Mouse (Mus musculus) liver, embryonic 13.5 days (tissue): ENCODE data around the gene Pank2. TPM values are rescaled to one million over a fixed set of nuclear protein-coding genes. Genes with fewer than 3 reads are reported as not detected.
"Not testable (repeated sequence)": the region's sequence is repeated elsewhere in the genome, so short reads cannot be mapped to it uniquely, and the experiment has no call there.

Experiments used
- ATAC-seq: fragments of 200-750 bp; cut with Nextera tagmentation; 2 replicates; pipeline ENCODE4 v1.8.0; 2017; ENCODE audit warnings: low read depth, mild to moderate bottlenecking, moderate number of reproducible peaks, moderate library complexity
- DNase-seq: peaks from one replicate; pipeline ENCODE4 v3.0.0; 2022
- H3K27ac ChIP-seq: fragments of 300-500 bp; sonication (generic); 2 replicates; pipeline ENCODE4 v1.5.1; 2015; ENCODE audit warnings: moderate library complexity, mild to moderate bottlenecking, inconsistent platforms
- H3K27me3 ChIP-seq: fragments of 300-500 bp; sonication (generic); 2 replicates; pipeline ENCODE4 v1.6.1; 2015; ENCODE audit warnings: mild to moderate bottlenecking, inconsistent platforms
- H3K36me3 ChIP-seq: fragments of 300-500 bp; sonication (generic); 2 replicates; pipeline ENCODE4 v1.6.1; 2015; ENCODE audit warnings: mild to moderate bottlenecking, inconsistent platforms
- H3K4me1 ChIP-seq: fragments of 300-500 bp; sonication (generic); replicated peaks from 2 replicates; pipeline ENCODE4 v1.6.1; 2015; ENCODE audit warnings: inconsistent platforms
- H3K4me2 ChIP-seq: fragments of 300-500 bp; sonication (generic); 2 replicates; pipeline ENCODE4 v1.6.1; 2015; ENCODE audit warnings: inconsistent platforms, mild to moderate bottlenecking, moderate library complexity
- H3K4me3 ChIP-seq: fragments of 300-500 bp; sonication (generic); replicated peaks from 2 replicates; pipeline ENCODE4 v1.5.1; 2015; ENCODE audit warnings: mild to moderate bottlenecking, inconsistent platforms
- H3K9ac ChIP-seq: fragments of 300-500 bp; sonication (generic); 2 replicates; pipeline ENCODE4 v1.6.1; 2015; ENCODE audit warnings: mild to moderate bottlenecking, inconsistent platforms
- H3K9me3 ChIP-seq: fragments of 300-500 bp; sonication (generic); replicated peaks from 2 replicates; pipeline ENCODE4 v1.6.1; 2016; ENCODE audit warnings: inconsistent platforms
- WGBS: fragments of 180-500 bp; shearing (Covaris S2); methylation state at CpG from one replicate; pipeline ENCODE4 v1.1.7; 2015; ENCODE audit not compliant: insufficient replicate concordance; 5-methylcytosine and 5-hydroxymethylcytosine counted together
- polyA plus RNA-seq: library from polyadenylated mRNA; unstranded; fragments of >200 nt; fragmentation: Nextera tagmentation; extraction: Ambion mirVana; gene quantifications from 2 replicates; pipeline ENCODE4 v1.2.1, GENCODE M21; 2015

Gene Pank2
- polyA plus RNA-seq, result 21.9 and 27.8 TPM in 2 replicates

GRCm38 (mm10) chr2:131262213-131262672, at the start of gene Pank2:
Pank2 (plus strand) TSS chr2:131262495.
- no peaks in the 10 kb centered on the region for H3K36me3 ChIP-seq
- peak within 1 kb of the TSS; percentile 97 for H3K9ac ChIP-seq
- ATAC-seq (peak; percentile 93), DNase-seq (peak; percentile 96)
- peak within 1 kb of the TSS; percentile 84 for H3K4me3 ChIP-seq
- peak within 1 kb of the TSS; percentile 99 for H3K27ac ChIP-seq
- peaks cover 74% of the 10 kb centered on the region for H3K4me1 ChIP-seq
- no peaks in the 10 kb centered on the region for H3K9me3 ChIP-seq
- no peaks in the 10 kb centered on the region for H3K27me3 ChIP-seq
- H3K4me2 ChIP-seq, result peak within 1 kb of the TSS; percentile 80
- WGBS, result under 1% methylated on average over 49 of the region's 49 CpGs

- peak overlapping the region; percentile 73 for H3K9ac ChIP-seq
- peak; percentile 72 for DNase-seq
- WGBS, result 39% methylated on average over 7 of the region's 7 CpGs
- peaks cover 19% of the 10 kb centered on the region for H3K36me3 ChIP-seq
- peak overlapping the region; percentile 63 for H3K4me2 ChIP-seq
- H3K4me3 ChIP-seq, result peak overlapping the region; percentile 39
- H3K4me1 ChIP-seq, result peaks cover 88% of the 10 kb centered on the region
- no peaks in the 10 kb centered on the region for H3K9me3 ChIP-seq
- ATAC-seq, result peak; percentile 73
- H3K27me3 ChIP-seq, result no peaks in the 10 kb centered on the region
- H3K27ac ChIP-seq, result peak overlapping the region; percentile 96
These were observed 48.5 kb upstream of the Pank2 start for GRCm38 (mm10) chr2:131213773-131214172.

GRCm38 (mm10) chr2:131215941-131216858, 46.1 kb upstream of the Pank2 start:
- no peaks in the 10 kb centered on the region for H3K9me3 ChIP-seq
- DNase-seq, result no peak
- peak overlapping the region; percentile 2; the same call in 1 of the 2 replicates for H3K9ac ChIP-seq
- peak overlapping the region; percentile 96 for H3K27ac ChIP-seq
- no peak overlapping the region for H3K4me2 ChIP-seq
- peaks cover 82% of the 10 kb centered on the region for H3K4me1 ChIP-seq
- H3K27me3 ChIP-seq, result no peaks in the 10 kb centered on the region
- 82% methylated on average over 7 of the region's 7 CpGs for WGBS
- peaks cover 19% of the 10 kb centered on the region for H3K36me3 ChIP-seq
- H3K4me3 ChIP-seq, result no peak overlapping the region
- no peak for ATAC-seq

DNA sequence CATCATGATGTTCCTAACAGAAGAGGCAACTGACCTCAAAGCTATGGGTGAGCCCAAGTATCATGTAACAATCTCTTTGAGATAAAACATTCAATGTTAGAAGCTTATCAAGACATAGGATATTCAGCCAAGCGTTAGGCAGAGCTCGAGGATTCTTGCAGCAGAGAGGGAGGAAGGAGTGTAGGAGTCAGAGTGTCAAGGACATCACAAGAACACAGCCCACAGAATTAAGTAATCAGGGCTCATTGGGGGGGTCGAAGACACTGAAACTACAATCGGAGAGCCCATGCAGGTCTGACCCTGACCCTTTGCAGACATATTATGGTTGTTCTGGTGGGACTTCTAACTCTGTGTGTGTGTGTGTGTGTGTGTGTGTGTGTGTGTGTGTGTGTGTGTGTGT, 42.3 kb upstream of the Pank2 start:
- peaks cover 83% of the 10 kb centered on the region for H3K4me1 ChIP-seq
- H3K36me3 ChIP-seq, result no peaks in the 10 kb centered on the region
- ATAC-seq (no peak), DNase-seq (no peak)
- H3K9ac ChIP-seq, result no peak overlapping the region
- no peak overlapping the region for H3K4me2 ChIP-seq
- H3K27me3 ChIP-seq, result no peaks in the 10 kb centered on the region
- H3K9me3 ChIP-seq, result no peaks in the 10 kb centered on the region
- peak overlapping the region; percentile 64; the same call in 1 of the 2 replicates for H3K27ac ChIP-seq
- WGBS, result 46% methylated on average over 4 of the region's 4 CpGs
- no peak overlapping the region for H3K4me3 ChIP-seq

DNA sequence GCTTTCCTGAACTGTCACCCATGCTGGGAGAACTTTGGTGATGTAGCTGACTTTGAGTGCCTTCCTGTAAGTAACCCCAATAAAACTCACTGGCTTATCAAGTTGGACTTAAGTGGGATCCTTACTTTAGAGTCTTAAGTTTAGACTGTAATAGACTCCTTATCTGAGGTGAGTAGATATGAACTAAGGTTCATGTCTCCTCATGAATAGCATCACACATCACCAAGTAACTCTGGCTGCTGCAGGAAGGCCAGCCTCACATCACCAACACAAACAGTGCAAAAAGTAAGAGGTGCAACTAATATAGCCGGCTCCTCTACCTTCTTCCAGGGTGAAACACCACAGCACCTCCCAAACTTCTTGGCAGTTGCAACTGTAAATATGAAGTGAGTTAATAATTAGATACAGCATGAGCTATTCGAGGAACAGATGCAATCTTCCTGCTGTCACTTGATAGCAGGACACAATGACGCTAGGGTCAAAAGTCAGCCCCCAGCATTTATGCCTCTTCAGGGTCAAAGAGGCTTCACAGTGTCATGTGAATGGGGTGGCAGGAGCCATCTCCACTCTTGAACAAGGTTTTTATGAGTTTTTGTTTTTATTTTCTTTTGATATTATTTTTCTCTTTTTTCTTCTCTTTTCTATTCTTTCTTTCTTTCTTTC, 40.3 kb upstream of the Pank2 start:
- Histone ChIP-seq H3K36me3 (no peaks in the 10 kb centered on the region), H3K4me2 (peak overlapping the region; percentile 50), H3K9me3 (no peaks in the 10 kb centered on the region), H3K27ac (peak overlapping the region; percentile 98), H3K4me1 (peaks cover 82% of the 10 kb centered on the region), H3K4me3 (no peak overlapping the region), H3K9ac (peak overlapping the region; percentile 71), H3K27me3 (no peaks in the 10 kb centered on the region)
- 28% methylated on average over 3 of the region's 3 CpGs for WGBS
- no peak for ATAC-seq
- no peak for DNase-seq

GRCm38 (mm10) chr2:131222562-131222961, 39.7 kb upstream of the Pank2 start:
- peak; percentile 47 for ATAC-seq
- Histone ChIP-seq H3K36me3 (no peaks in the 10 kb centered on the region), H3K4me2 (peak overlapping the region; percentile 50), H3K4me3 (no peak overlapping the region), H3K27ac (peak overlapping the region; percentile 98), H3K4me1 (peaks cover 83% of the 10 kb centered on the region), H3K9me3 (no peaks in the 10 kb centered on the region), H3K9ac (peak overlapping the region; percentile 71), H3K27me3 (no peaks in the 10 kb centered on the region)
- WGBS, result 14% methylated on average over 5 of the region's 5 CpGs
- DNase-seq, result no peak

GRCm38 (mm10) chr2:131223569-131223968, 38.7 kb upstream of the Pank2 start:
- H3K4me2 ChIP-seq, result peak overlapping the region; percentile 50
- 0 out of 2 replicates have a peak overlapping the region, but pooled peaks have one; percentile 14 for H3K4me3 ChIP-seq
- H3K36me3 ChIP-seq, result no peaks in the 10 kb centered on the region
- peak; percentile 89 for DNase-seq
- peak overlapping the region; percentile 71 for H3K9ac ChIP-seq
- ATAC-seq, result peak; percentile 99
- H3K27me3 ChIP-seq, result no peaks in the 10 kb centered on the region
- H3K9me3 ChIP-seq, result no peaks in the 10 kb centered on the region
- peak overlapping the region; percentile 98 for H3K27ac ChIP-seq
- peaks cover 76% of the 10 kb centered on the region for H3K4me1 ChIP-seq
- 32% methylated on average over 1 of the region's 1 CpGs for WGBS

- Histone ChIP-seq H3K27me3 (no peaks in the 10 kb centered on the region), H3K4me2 (no peak overlapping the region), H3K4me1 (peaks cover 71% of the 10 kb centered on the region), H3K9ac (no peak overlapping the region), H3K27ac (peak overlapping the region; percentile 98), H3K4me3 (no peak overlapping the region), H3K9me3 (no peaks in the 10 kb centered on the region), H3K36me3 (no peaks in the 10 kb centered on the region)
- DNase-seq (no peak), ATAC-seq (no peak)
- 84% methylated on average over 6 of the region's 6 CpGs for WGBS
These were observed 37.1 kb upstream of the Pank2 start for GRCm38 (mm10) chr2:131225178-131225577.

DNA sequence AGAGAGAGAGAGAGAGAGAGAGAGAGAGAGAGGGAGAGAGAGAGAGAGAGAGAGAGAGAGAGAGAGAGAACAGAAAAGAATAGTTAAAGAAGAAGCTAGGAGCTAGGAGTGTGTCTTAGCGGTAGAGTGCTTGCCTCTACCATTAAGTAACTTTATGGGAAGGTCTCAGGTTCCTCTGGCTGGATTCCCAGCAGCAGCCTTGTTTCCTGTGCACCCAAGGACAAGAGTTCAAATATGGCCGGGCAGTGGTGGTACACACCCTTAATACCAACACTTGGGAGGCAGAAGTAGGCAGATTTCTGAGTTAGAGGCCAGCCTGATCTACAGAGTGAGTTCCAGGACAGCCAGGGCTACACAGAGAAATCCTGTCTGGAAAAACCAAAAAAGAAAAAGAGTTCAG, 35.6 kb upstream of the Pank2 start:
- H3K27me3 ChIP-seq, result not testable (repeated sequence)

GRCm38 (mm10) chr2:131227243-131227642, 35.1 kb upstream of the Pank2 start:
- no peak for DNase-seq
- H3K4me1 ChIP-seq, result peaks cover 62% of the 10 kb centered on the region
- WGBS, result 47% methylated on average over 3 of the region's 3 CpGs
- no peaks in the 10 kb centered on the region for H3K9me3 ChIP-seq
- H3K4me2 ChIP-seq, result no peak overlapping the region
- H3K36me3 ChIP-seq, result no peaks in the 10 kb centered on the region
- no peak overlapping the region for H3K4me3 ChIP-seq
- no peak overlapping the region for H3K9ac ChIP-seq
- H3K27me3 ChIP-seq, result no peaks in the 10 kb centered on the region
- ATAC-seq, result no peak
- peak overlapping the region; percentile 66 for H3K27ac ChIP-seq

More for the DNA sequence above, 35.6 kb upstream of the Pank2 start:
- not testable (repeated sequence) for ATAC-seq, H3K9me3 ChIP-seq, H3K36me3 ChIP-seq, DNase-seq, H3K4me2 ChIP-seq, H3K4me3 ChIP-seq, H3K9ac ChIP-seq
- 66% methylated on average over 2 of the region's 2 CpGs for WGBS
- Histone ChIP-seq H3K27ac (peak overlapping the region; percentile 66), H3K4me1 (peaks cover 63% of the 10 kb centered on the region)

DNA sequence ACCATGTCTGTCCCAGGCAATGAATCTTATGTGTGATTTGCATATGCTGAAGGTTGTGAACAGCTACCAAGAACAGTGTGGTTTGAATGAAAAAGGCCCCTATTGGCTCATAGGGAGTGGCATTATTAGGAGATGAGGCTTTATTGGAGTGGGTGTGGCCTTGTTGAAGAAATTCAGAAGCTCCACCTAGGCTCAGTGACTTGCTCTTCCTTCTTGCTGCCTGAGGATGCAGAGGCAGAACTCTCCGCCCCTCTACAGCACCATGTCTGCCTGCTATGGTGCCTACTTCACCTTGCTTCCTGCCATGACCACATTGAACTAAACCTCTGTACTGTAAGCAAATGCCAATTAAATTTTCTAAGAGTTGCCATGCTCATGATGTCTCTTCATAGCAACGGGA, 29.7 kb upstream of the Pank2 start:
- Histone ChIP-seq H3K9ac (peak overlapping the region; percentile 69), H3K36me3 (peaks cover 21% of the 10 kb centered on the region), H3K4me3 (no peak overlapping the region; the same call in 1 of the 2 replicates), H3K4me2 (peak overlapping the region; percentile 92), H3K27ac (peak overlapping the region; percentile 85), H3K27me3 (no peaks in the 10 kb centered on the region), H3K4me1 (peaks cover 53% of the 10 kb centered on the region), H3K9me3 (no peaks in the 10 kb centered on the region)
- DNase-seq, result peak; percentile 68
- peak; percentile 65 for ATAC-seq
- WGBS, result 62% methylated on average over 2 of the region's 2 CpGs
